Mouse (Mus musculus) embryonic fibroblast, embryonic 13.5 days (primary cell): ENCODE measurements around the gene Brdt. TPM values are rescaled to one million over a fixed set of nuclear protein-coding genes. Genes with fewer than 3 reads are reported as not detected.

Experiments
- H3K27ac ChIP-seq: 2 replicates; pipeline ENCODE4 v1.5.1; 2012; ENCODE audit warnings: low read length, control low read depth, inconsistent platforms; ENCODE audit not compliant: insufficient read depth
- H3K4me1 ChIP-seq: 2 replicates; pipeline ENCODE4 v1.6.1; 2011; ENCODE audit warnings: low read length; ENCODE audit not compliant: control insufficient read depth, insufficient read depth
- H3K4me3 ChIP-seq: 2 replicates; pipeline ENCODE4 v1.5.1; 2011; ENCODE audit warnings: mild to moderate bottlenecking, control low read depth, low read length; ENCODE audit not compliant: insufficient read depth
- CTCF ChIP-seq: IDR thresholded peaks from 2 replicates; pipeline ENCODE4 v1.5.1; 2011; ENCODE audit warnings: mild to moderate bottlenecking, control low read depth, low read length, moderate library complexity, borderline replicate concordance; ENCODE audit not compliant: insufficient read depth
- POLR2A ChIP-seq: IDR thresholded peaks from 2 replicates; pipeline ENCODE4 v1.6.1; 2011; ENCODE audit warnings: low read depth, mild to moderate bottlenecking, control low read depth, low read length, moderate library complexity
- polyA plus RNA-seq: library from polyadenylated mRNA; stranded (reverse); fragments of >200 nt; gene quantifications from 2 replicates; pipeline ENCODE4 v1.2.4, GENCODE M21; 2011; ENCODE audit warnings: low read depth; ENCODE audit not compliant: missing spikeins, insufficient read length

The Brdt gene
- polyA plus RNA-seq, 1 experiment = 2.0 TPM

DNA sequence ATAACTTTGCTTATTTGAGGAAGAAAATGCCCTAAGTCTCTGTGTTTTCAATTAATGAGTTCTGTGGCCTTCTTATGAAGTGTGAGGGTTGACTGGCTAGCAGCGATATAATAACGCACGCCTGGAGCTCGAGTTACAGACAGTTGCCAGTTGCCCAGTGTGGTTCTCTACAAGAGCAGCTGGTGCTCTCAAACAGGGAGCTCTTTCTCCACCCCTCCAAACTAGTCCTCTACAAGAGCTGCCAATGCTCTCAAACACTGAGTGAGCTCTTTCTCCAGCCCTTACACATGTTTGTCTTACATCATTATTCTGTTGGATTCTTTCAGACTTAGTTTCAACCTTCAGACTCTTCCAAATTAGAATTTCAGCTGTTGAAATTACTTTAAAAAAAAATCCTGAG, 80.4 kb downstream of the Brdt start:
- TF ChIP-seq CTCF (no peak), POLR2A (no peak)
- Histone ChIP-seq H3K4me1 (no peaks in the 10 kb centered on the region), H3K4me3 (no peak overlapping the region), H3K27ac (no peak overlapping the region)

DNA sequence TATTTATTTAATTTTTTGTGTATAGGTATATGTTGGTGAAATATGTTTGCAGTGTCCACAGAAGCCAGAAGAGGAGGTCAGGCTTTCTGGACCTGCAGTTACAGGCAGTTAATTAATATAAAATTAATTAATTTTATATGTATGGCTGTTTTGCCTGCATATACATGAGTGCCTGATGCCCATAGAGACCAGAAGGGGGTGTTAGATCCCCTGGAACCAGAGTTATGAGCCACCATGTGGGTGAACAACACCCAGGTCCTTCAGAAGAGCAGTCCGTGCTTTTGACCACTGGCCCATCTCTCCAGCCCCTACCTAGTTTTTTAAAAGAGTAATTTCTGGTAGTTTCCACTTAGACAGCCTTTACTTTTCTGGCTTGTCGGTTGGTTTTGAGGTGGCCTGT, 81.3 kb downstream of the Brdt start:
- Histone ChIP-seq H3K4me1 (no peaks in the 10 kb centered on the region), H3K4me3 (no peak overlapping the region), H3K27ac (no peak overlapping the region)
- TF ChIP-seq POLR2A = no peak
- no peak for TF ChIP-seq CTCF

DNA sequence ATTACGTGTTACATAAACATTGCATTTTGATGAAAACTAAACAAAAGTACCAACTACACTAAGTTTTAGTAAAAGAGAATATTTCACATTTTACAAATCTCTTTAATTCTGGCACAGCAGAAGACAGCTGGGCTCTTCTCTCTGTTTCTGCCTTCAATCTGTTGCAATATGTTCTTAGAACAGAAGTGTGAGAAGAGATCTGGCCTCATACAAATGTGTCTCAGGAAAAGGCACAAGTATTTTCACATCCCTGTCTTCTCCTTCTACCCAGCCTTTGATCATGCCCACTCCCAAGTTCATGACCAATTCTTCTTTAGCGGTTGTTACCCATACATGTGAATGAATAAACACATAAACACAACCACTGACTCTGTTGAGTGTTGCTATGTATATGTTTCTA, 84.1 kb downstream of the Brdt start:
- H3K4me1 ChIP-seq = no peaks in the 10 kb centered on the region
- no peak overlapping the region for H3K4me3 ChIP-seq
- no peak overlapping the region for H3K27ac ChIP-seq
- no peak for TF ChIP-seq POLR2A
- no peak for TF ChIP-seq CTCF

DNA sequence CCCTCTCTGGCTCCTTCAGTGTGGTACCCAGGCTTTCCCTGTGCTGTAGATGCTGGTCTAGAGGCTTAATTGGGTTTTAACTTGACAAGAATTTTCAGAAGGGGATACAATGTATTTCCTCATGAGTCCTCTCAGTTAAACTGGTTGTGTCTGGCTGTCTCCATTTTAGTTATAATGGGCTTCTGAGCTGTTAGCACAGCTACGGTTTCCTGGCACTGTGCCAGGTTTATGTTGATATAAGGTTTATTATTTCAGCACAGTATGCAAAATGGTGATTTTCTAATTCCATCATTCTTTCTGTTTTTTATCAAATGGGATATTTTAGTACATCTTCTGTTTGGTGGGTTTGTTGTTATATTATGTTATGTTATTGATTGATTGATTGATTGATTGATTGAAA, 90.7 kb downstream of the Brdt start:
- H3K4me3 ChIP-seq = no peak overlapping the region
- H3K27ac ChIP-seq = no peak overlapping the region
- TF ChIP-seq POLR2A (no peak), CTCF (no peak)
- no peaks in the 10 kb centered on the region for H3K4me1 ChIP-seq

DNA sequence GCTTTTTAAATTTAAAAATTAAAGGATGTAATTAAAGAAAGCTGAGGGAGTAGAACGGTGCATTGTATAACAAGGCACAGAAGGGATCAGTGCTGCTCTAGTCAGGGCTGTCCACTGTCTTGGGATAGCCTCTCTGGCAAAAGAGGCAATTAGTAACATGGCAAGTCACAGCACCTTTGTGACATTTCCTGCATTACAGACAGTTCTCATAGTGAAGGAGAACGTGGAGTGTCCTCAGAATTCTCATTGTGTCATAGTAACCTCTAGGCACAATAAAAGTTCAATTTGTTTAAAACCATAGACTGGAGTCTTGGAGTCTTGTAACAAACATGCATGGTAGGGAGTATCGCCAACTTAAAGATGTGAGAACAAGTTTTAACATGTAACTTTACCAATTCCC, 100.3 kb downstream of the Brdt start, which contains the start of gene Lpcat2b:
Gene Lpcat2b (plus strand): TSS at position 301 of the 400 bp plus-strand sequence.
- Histone ChIP-seq H3K4me3 (no peak within 1 kb of the TSS), H3K4me1 (no peaks in the 10 kb centered on the region), H3K27ac (no peak within 1 kb of the TSS)
- TF ChIP-seq POLR2A = no peak
- no peak for TF ChIP-seq CTCF

DNA sequence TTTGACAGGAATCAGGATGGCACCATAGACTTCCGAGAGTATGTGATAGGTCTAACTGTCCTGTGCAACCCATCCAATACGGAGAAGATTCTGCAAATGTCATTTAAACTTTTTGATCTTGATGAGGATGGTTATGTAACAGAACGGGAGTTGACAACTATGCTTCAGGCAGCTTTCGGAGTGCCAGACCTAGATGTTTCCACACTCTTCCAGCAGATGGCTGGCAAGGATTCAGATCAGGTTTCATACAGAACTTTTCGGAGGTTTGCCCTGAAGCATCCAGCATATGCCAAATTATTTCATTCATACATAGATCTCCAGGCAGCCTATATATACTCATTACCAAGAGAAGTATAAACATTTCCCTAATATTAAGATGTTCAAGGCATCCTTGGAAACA, 103.0 kb downstream of the Brdt start:
- Histone ChIP-seq H3K4me3 (no peak overlapping the region), H3K27ac (no peak overlapping the region)
- no peak for TF ChIP-seq CTCF
- TF ChIP-seq POLR2A = no peak

DNA sequence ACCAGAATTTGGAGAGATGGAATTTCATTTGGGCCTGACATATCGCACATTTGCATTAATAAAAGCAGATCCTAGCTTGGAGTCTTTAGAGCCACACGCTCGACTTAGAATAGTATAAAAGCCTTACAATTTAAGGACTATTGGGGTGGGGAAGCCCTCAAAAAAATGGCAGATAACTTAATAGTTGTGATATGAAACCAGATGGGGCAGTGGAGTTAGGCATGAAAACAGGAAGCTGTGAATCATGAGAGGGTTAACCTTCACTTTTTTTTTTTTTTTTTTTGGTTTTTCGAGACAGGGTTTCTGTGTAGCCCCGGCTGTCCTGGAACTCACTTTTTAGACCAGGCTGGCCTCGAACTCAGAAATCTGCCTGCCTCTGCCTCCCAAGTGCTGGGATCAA, 105.2 kb downstream of the Brdt start:
- Histone ChIP-seq H3K4me1 (no peaks in the 10 kb centered on the region), H3K27ac (no peak overlapping the region), H3K4me3 (no peak overlapping the region)
- TF ChIP-seq CTCF (no peak), POLR2A (no peak)

More for the DNA sequence above, 103.0 kb downstream of the Brdt start:
- H3K4me1 ChIP-seq = no peaks in the 10 kb centered on the region

Other genes starting within 250 kb of the Brdt start
- 28.2 and 40.0 TPM in 2 replicates for gene Tgfbr3, start 41.5 kb upstream of the Brdt start, polyA plus RNA-seq
- gene Ephx4, start 71.6 kb downstream of the Brdt start, polyA plus RNA-seq = not detected in 2 replicates
- gene Lpcat2b, start 100.4 kb downstream of the Brdt start, polyA plus RNA-seq = not detected in 2 replicates
- 4.8 and 5.5 TPM in 2 replicates for gene Btbd8, start 106.8 kb downstream of the Brdt start, polyA plus RNA-seq
- not detected in 2 replicates for gene Gm42669, start 176.5 kb downstream of the Brdt start, polyA plus RNA-seq
- not detected in 2 replicates for gene 1700028K03Rik, start 203.6 kb downstream of the Brdt start, polyA plus RNA-seq